In genomic region chr12:28817427-28817752, GRCm38 (mm10) we compare ENCODE assay signal across 8 mouse cellular contexts.
DNase-seq lines count a peak whose midpoint lies in the region; ATAC-seq and TF ChIP-seq lines count a peak whose summit lies in the region.

No protein-coding gene starts in this region.

- no peaks in the 10 kb centered on the region for H3K36me3 ChIP-seq in lung, postnatal 0 days (ENCODE audit: insufficient read depth, low read length)
- no peaks in the 10 kb centered on the region for H3K36me3 ChIP-seq in forebrain, embryonic 14.5 days (ENCODE audit: control insufficient read depth, insufficient read depth, low read length)
- no peaks in the 10 kb centered on the region for H3K36me3 ChIP-seq in kidney, postnatal 0 days (ENCODE audit: insufficient read depth, low read length)
- no peaks in the 10 kb centered on the region for H3K36me3 ChIP-seq in neural tube, embryonic 12.5 days
- H3K36me3 ChIP-seq in liver, embryonic 11.5 days (ENCODE audit: control insufficient read depth, insufficient read depth, low read length), result no peaks in the 10 kb centered on the region

- no peak for TF ChIP-seq EP300 in lung, postnatal 0 days (IDR thresholded peaks at IDR 0.05)

- no peak overlapping the region for H3K4me3 ChIP-seq in lung, postnatal 0 days (ENCODE audit: low read depth, low read length)
- H3K4me3 ChIP-seq in forebrain, embryonic 14.5 days (ENCODE audit: low read depth, low read length), result no peak overlapping the region
- H3K4me3 ChIP-seq in kidney, postnatal 0 days (replicated peaks; ENCODE audit: low read depth, low read length), result no peak overlapping the region
- H3K4me3 ChIP-seq in neural tube, embryonic 12.5 days, result no peak overlapping the region
- no peak overlapping the region for H3K4me3 ChIP-seq in liver, embryonic 11.5 days (ENCODE audit: low read depth, low read length)

- no peak overlapping the region for H3K27ac ChIP-seq in lung, postnatal 0 days (ENCODE audit: low read length)
- peak overlapping the region; percentile 84 for H3K27ac ChIP-seq in forebrain, embryonic 14.5 days (ENCODE audit: low read depth, low read length)
- H3K27ac ChIP-seq in kidney, postnatal 0 days, result no peak overlapping the region
- peak overlapping the region; percentile 67 for H3K27ac ChIP-seq in neural tube, embryonic 12.5 days
- no peak overlapping the region for H3K27ac ChIP-seq in liver, embryonic 11.5 days (ENCODE audit: low read depth, low read length)

- no peak overlapping the region for H3K9ac ChIP-seq in lung, postnatal 0 days (replicated peaks; ENCODE audit: low read depth)
- peak overlapping the region; percentile 43; the same call in 1 of the 2 replicates for H3K9ac ChIP-seq in forebrain, embryonic 14.5 days (ENCODE audit: low read length)
- H3K9ac ChIP-seq in kidney, postnatal 0 days (ENCODE audit: low read depth, low read length), result no peak overlapping the region
- H3K9ac ChIP-seq in neural tube, embryonic 12.5 days, result no peak overlapping the region
- no peak overlapping the region for H3K9ac ChIP-seq in liver, embryonic 11.5 days (ENCODE audit: low read depth, low read length)

- H3K4me1 ChIP-seq in lung, postnatal 0 days (ENCODE audit: insufficient read depth, low read depth, low read length), result no peaks in the 10 kb centered on the region
- H3K4me1 ChIP-seq in forebrain, embryonic 14.5 days (ENCODE audit: control insufficient read depth, insufficient read depth, low read length), result peaks cover 26% of the 10 kb centered on the region
- H3K4me1 ChIP-seq in kidney, postnatal 0 days (replicated peaks; ENCODE audit: insufficient read depth, low read length), result 0 out of 2 replicates have a peak, but pooled peaks cover 7% of the 10 kb centered on the region
- peaks cover 38% of the 10 kb centered on the region for H3K4me1 ChIP-seq in neural tube, embryonic 12.5 days
- H3K4me1 ChIP-seq in liver, embryonic 11.5 days (replicated peaks; ENCODE audit: control insufficient read depth, insufficient read depth, low read length), result no peaks in the 10 kb centered on the region

- TF ChIP-seq CTCF in lung, postnatal 0 days (IDR thresholded peaks at IDR 0.05), result no peak
- no peak for TF ChIP-seq CTCF in kidney, postnatal 0 days (IDR thresholded peaks at IDR 0.05; ENCODE audit: low read depth)

- ATAC-seq in lung, postnatal 0 days, result no peak
- peak; percentile 95 for ATAC-seq in forebrain, embryonic 14.5 days
- no peak for ATAC-seq in kidney, postnatal 0 days (replicated peaks; ENCODE audit: low FRiP score, low read depth)
- peak; percentile 90 for ATAC-seq in neural tube, embryonic 12.5 days (ENCODE audit: low FRiP score, low read depth)
- no peak for ATAC-seq in liver, embryonic 11.5 days (replicated peaks; ENCODE audit: low FRiP score)

- H3K27me3 ChIP-seq in lung, postnatal 0 days (replicated peaks; ENCODE audit: insufficient read depth, low read length), result no peaks in the 10 kb centered on the region
- H3K27me3 ChIP-seq in forebrain, embryonic 14.5 days (replicated peaks; ENCODE audit: control insufficient read depth, insufficient read depth, low read length), result peaks cover 16% of the 10 kb centered on the region
- H3K27me3 ChIP-seq in kidney, postnatal 0 days (ENCODE audit: insufficient read depth, low read length), result no peaks in the 10 kb centered on the region
- H3K27me3 ChIP-seq in neural tube, embryonic 12.5 days (replicated peaks), result no peaks in the 10 kb centered on the region
- no peaks in the 10 kb centered on the region for H3K27me3 ChIP-seq in liver, embryonic 11.5 days (replicated peaks; ENCODE audit: control insufficient read depth, insufficient read depth, low read length)

- H3K4me2 ChIP-seq in lung, postnatal 0 days (replicated peaks; ENCODE audit: low read depth, low read length), result no peak overlapping the region
- H3K4me2 ChIP-seq in forebrain, embryonic 14.5 days (ENCODE audit: low read length), result peak overlapping the region; percentile 27
- no peak overlapping the region for H3K4me2 ChIP-seq in kidney, postnatal 0 days (ENCODE audit: low read length)
- peak overlapping the region; percentile 26; the same call in 1 of the 2 replicates for H3K4me2 ChIP-seq in neural tube, embryonic 12.5 days (replicated peaks)
- H3K4me2 ChIP-seq in liver, embryonic 11.5 days, result no peak overlapping the region

- H3K9me3 ChIP-seq in lung, postnatal 0 days (ENCODE audit: low read length), result no peaks in the 10 kb centered on the region
- H3K9me3 ChIP-seq in forebrain, embryonic 14.5 days (replicated peaks; ENCODE audit: control insufficient read depth, low read length), result no peaks in the 10 kb centered on the region
- H3K9me3 ChIP-seq in kidney, postnatal 0 days (replicated peaks; ENCODE audit: low read length), result no peaks in the 10 kb centered on the region
- H3K9me3 ChIP-seq in neural tube, embryonic 12.5 days, result no peaks in the 10 kb centered on the region
- H3K9me3 ChIP-seq in liver, embryonic 11.5 days (ENCODE audit: control insufficient read depth, low read length), result no peaks in the 10 kb centered on the region

- 27% methylated on average over 5 of the region's 5 CpGs for WGBS in lung, postnatal 0 days
- 2% methylated on average over 5 of the region's 5 CpGs for WGBS in forebrain, embryonic 14.5 days
- 30% methylated on average over 5 of the region's 5 CpGs for WGBS in kidney, postnatal 0 days
- 5% methylated on average over 5 of the region's 5 CpGs for WGBS in neural tube, embryonic 12.5 days
- WGBS in liver, embryonic 11.5 days, result 53% methylated on average over 5 of the region's 5 CpGs

- DNase-seq in lung, postnatal 0 days (ENCODE audit: low spot score), result peak; percentile 11
- DNase-seq in lung, postnatal 36 days, result no peak
- DNase-seq in forebrain, embryonic 14.5 days (ENCODE audit: low spot score), result peak; percentile 96
- peak; percentile 49 for DNase-seq in kidney, postnatal 0 days (ENCODE audit: low spot score)
- no peak for DNase-seq in urinary bladder, postnatal 25 days (ENCODE audit: low spot score)
- no peak for DNase-seq in thymus, postnatal 25 days
- no peak for DNase-seq in liver, embryonic 11.5 days (ENCODE audit: low spot score)

Comparison
In these comparisons a context has a peak if more than half of its experiments do, and no peak if none do; other contexts are left out.
1. DNase-seq: peak in lung, postnatal 0 days (single experiment), forebrain, embryonic 14.5 days (single experiment) and kidney, postnatal 0 days (single experiment); none in lung, postnatal 36 days (single experiment), urinary bladder, postnatal 25 days (single experiment), thymus, postnatal 25 days (single experiment) and liver, embryonic 11.5 days (single experiment).
2. ATAC-seq: peak in forebrain, embryonic 14.5 days (single experiment) and neural tube, embryonic 12.5 days (single experiment); none in lung, postnatal 0 days (single experiment), kidney, postnatal 0 days (single experiment) and liver, embryonic 11.5 days (single experiment).
3. H3K27ac ChIP-seq: peak in forebrain, embryonic 14.5 days (single experiment) and neural tube, embryonic 12.5 days (single experiment); none in lung, postnatal 0 days (single experiment), kidney, postnatal 0 days (single experiment) and liver, embryonic 11.5 days (single experiment).
4. H3K4me2 ChIP-seq: peak in forebrain, embryonic 14.5 days (single experiment) and neural tube, embryonic 12.5 days (single experiment); none in lung, postnatal 0 days (single experiment), kidney, postnatal 0 days (single experiment) and liver, embryonic 11.5 days (single experiment).